ENCODE assay signal across 25 mouse cellular contexts in genomic region chr19:16607634-16608033, GRCm38 (mm10).
"Had no signal": no experiment of that assay in that cellular context is flagged by ENCODE, and none has a peak within 500 bp of the region (broad histone marks: within the 10 kb centered on the region; RNA-seq: fewer than 3 reads in every experiment).

No protein-coding gene starts in this region.

- DNase-seq: forebrain, postnatal 0 days; gastrocnemius, postnatal 14 days; gastrocnemius, postnatal 36 days; heart, adult 18-20 months; heart, postnatal 14 days; heart, postnatal 36 days; kidney, adult 11 months; kidney, adult 2 months; kidney, adult 9 months; kidney, postnatal 14 days; kidney, postnatal 36 days; layer of hippocampus, adult 9-11 months; layer of hippocampus, postnatal 36 days; left cerebral cortex, postnatal 4 days had no signal

- H3K4me1 ChIP-seq: hindbrain, embryonic 13.5 days; hindbrain, embryonic 15.5 days; kidney, embryonic 15.5 days; limb, embryonic 13.5 days; limb, embryonic 15.5 days had no signal

- ATAC-seq: forebrain, postnatal 0 days; hindbrain, postnatal 0 days; intestine, embryonic 16.5 days had no signal

- H3K9ac ChIP-seq: forebrain, postnatal 0 days; heart, embryonic 13.5 days; heart, embryonic 15.5 days; hindbrain, embryonic 13.5 days; hindbrain, embryonic 15.5 days; kidney, embryonic 15.5 days; limb, embryonic 13.5 days; limb, embryonic 15.5 days had no signal

- H3K4me2 ChIP-seq: heart, embryonic 11.5 days; heart, embryonic 13.5 days; heart, embryonic 15.5 days; hindbrain, embryonic 13.5 days; hindbrain, embryonic 15.5 days; kidney, embryonic 15.5 days; limb, embryonic 13.5 days; limb, embryonic 15.5 days had no signal

- H3K27me3 ChIP-seq: heart, embryonic 13.5 days; heart, embryonic 15.5 days; hindbrain, embryonic 13.5 days; hindbrain, embryonic 15.5 days; kidney, embryonic 15.5 days; limb, embryonic 13.5 days; limb, embryonic 15.5 days had no signal

- H3K9me3 ChIP-seq: heart, embryonic 13.5 days; heart, embryonic 15.5 days; hindbrain, embryonic 13.5 days; hindbrain, embryonic 15.5 days; kidney, embryonic 15.5 days; limb, embryonic 13.5 days; limb, embryonic 15.5 days had no signal

- H3K4me3 ChIP-seq: heart, embryonic 13.5 days; heart, embryonic 15.5 days; hindbrain, embryonic 13.5 days; hindbrain, embryonic 15.5 days; kidney, embryonic 15.5 days; limb, embryonic 13.5 days; limb, embryonic 15.5 days had no signal

- H3K36me3 ChIP-seq: heart, embryonic 13.5 days; heart, embryonic 15.5 days; hindbrain, embryonic 13.5 days; hindbrain, embryonic 15.5 days; limb, embryonic 13.5 days; limb, embryonic 15.5 days had no signal

- H3K27ac ChIP-seq: heart, embryonic 13.5 days; heart, embryonic 15.5 days; hindbrain, embryonic 13.5 days; hindbrain, embryonic 15.5 days; hindbrain, postnatal 0 days; kidney, embryonic 15.5 days; kidney, postnatal 0 days; limb, embryonic 13.5 days; limb, embryonic 15.5 days had no signal
